Mouse (Mus musculus) sigmoid colon, adult 10 weeks (tissue): ENCODE results near the gene Akirin1. TPM values are rescaled to one million over a fixed set of nuclear protein-coding genes. Genes with fewer than 3 reads are reported as not detected.

Experiments used
- polyA plus RNA-seq: library from polyadenylated mRNA; stranded (reverse); fragments of 350-450 nt; fragmentation: Illumina TruSeq; extraction: RNeasy Lipid Tissue Mini Kit (QIAGEN cat#74804); gene quantifications from one replicate; pipeline ENCODE4 v1.2.3, GENCODE M21; 2014; ENCODE audit warnings: low read depth, low replicate concordance

The Akirin1 gene
- 124 TPM for polyA plus RNA-seq

DNA sequence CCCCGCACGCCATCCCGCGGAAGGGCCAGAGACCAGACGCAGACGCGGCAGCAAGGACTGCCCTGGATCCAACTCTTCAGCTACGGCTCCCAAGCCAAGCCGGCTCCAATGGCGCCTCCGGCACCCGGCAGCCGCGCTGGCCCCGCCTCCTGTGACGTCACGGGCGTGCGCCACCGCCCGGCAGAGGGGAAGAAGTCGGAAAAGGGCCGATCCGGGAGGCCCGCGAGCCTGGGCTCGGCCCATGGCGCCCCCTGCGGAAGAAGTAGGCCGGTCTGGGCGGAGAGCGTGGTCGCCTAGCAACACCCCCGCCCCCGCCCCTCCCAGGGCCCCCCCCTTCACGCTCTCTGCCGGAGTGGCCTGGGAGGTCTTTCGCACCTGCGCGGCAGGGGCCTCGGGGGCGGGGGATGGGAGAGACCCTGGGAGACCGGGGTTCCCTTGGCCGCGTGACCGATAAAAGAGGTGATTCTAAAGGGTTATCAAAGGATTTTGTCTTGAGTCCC is at the start of gene Akirin1:
Akirin1 (minus strand) TSS at position 194 of the 500 bp plus-strand sequence.

GRCm38 (mm10) chr4:123787191-123787985 is 37.2 kb upstream of the Akirin1 start, which contains the start of gene Rhbdl2:
Gene Rhbdl2 (plus strand): TSS chr4:123787874.

DNA sequence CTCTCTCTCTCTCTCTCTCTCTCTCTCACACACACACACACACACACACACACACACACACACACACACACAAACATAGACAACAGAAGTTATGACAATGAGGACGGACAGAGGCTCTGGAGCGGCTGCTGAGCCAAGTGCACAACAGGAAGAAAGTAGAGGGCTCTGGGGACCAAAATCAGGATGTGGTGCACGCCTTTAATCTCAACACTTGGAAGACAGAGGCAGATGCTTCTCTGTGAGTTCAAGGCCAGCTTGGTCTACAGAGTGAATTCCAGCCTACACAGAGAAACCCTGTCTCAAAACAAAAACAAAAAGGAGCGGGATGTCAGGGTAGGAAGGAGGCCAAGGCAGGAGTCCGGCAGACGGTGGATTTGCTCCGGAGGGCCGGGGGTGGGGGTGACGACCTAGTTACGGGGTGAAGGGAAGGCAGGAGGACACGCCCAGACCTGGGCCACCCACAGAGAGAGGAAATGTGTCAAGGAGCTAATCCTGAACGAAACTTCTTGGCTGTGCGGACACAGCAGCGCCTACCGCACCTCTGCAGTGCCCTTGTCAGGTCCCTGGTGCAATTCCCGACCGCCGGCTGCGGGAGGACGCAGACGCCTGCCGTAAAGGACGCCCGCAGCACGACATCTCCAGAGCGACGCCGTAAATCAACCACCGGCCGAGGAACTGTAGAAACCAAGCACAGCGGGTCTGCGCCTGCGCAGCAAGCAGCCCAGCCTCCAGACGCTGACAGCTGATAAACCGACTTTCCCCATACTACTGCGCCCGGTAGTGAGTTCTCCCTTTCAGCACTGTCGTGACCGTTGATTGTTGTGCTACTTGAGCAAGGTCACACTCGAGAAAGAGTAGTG is 32.3 kb downstream of the Akirin1 start, which contains the start of gene Ndufs5:
Ndufs5 (minus strand) TSS at position 629 of the 860 bp plus-strand sequence.

Other genes with a start within 250 kb of the Akirin1 start
- 236 TPM for gene Macf1, start 66.0 kb downstream of the Akirin1 start, polyA plus RNA-seq
- 15.8 TPM for gene Ndufs5, start 32.1 kb downstream of the Akirin1 start, polyA plus RNA-seq
- gene Rhbdl2, start 37.5 kb upstream of the Akirin1 start, polyA plus RNA-seq, result 196 TPM
- gene 4933427I04Rik, start 109.3 kb upstream of the Akirin1 start, polyA plus RNA-seq, result not detected
- 66.2 TPM for gene Mycbp, start 154.5 kb upstream of the Akirin1 start, polyA plus RNA-seq
- gene Rragc, start 167.1 kb upstream of the Akirin1 start, polyA plus RNA-seq, result 247 TPM
- gene 4930535I16Rik, start 167.7 kb upstream of the Akirin1 start, polyA plus RNA-seq, result not detected